Mouse (Mus musculus): Measurements from ENCODE around the gene Clic5.

Gene Clic5

DNA sequence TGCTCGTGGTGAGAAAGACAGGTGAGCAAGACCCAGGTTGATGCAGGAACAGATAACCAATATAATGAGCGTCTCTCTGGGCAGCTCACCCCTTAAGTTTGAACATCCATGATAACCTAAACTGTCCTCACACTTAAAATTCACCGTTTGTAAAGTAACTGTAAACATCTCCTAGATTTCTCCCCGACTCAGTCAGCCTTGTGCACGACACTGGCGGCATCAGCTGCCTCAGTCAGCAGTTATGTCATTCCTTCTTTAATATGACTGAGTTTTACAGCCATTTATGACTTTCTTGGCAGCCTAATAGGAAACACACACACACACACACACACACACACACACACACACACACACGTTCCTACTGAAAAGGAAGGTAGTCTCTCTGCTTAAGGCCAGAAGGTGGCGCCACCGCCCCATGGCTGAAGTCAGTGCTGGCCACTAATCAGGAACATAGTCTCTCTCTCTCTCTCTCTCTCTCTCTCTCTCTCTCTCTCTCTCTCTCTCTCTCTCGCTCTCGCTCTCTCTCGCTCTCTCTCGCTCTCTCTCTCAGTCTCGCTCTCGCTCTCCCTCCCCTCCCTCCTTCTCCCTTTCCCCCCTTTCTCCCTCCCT lies 73.3 kb downstream of the Clic5 start:
- peak; percentile 81 for DNase-seq (ENCODE audit: low read depth, low spot score)

- no peak for DNase-seq (ENCODE audit: low read depth, low spot score)
These were observed 81.7 kb downstream of the Clic5 start for GRCm38 (mm10) chr17:44270043-44270442.

DNA sequence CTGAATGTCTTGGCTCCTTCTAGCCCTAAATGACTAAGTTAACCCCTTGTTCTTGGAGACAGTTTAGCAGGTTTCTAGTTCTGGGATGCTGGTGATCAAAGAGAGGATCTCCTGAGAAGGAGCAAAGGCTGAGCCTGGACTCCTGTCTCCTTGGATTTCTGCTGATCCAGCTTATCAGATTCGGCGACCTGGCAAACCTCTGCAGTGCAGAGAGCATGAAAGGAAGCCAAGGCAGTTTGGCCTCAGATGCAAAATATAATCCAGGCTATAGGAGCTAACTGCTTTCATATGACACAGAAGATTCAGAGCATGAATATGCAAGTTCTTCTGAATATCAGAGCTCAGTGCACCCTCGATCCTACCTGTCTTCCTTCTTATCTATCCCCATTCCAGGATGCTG lies 83.0 kb downstream of the Clic5 start:
- no peak for DNase-seq (ENCODE audit: low read depth, low spot score)

DNA sequence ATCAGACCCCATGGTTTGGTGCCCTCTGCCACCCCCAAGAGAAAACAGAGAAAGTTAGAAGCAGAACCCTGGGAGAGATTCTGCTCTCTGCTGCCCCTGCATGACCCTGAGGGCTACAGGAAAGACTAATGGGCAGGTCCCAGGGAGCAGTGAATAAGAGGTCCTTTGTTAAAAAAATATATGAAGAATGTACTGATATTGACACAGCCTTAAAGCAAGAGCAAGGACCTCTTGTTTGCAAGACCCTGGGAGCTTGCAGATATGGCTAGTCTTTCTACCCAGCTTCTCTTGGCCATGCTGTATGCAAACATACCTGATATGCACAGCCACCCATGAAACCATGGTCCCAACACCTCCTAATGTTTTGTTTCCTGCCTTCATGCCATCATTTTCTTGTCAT lies 86.4 kb downstream of the Clic5 start:
- no peak for DNase-seq (ENCODE audit: low read depth, low spot score)

DNA sequence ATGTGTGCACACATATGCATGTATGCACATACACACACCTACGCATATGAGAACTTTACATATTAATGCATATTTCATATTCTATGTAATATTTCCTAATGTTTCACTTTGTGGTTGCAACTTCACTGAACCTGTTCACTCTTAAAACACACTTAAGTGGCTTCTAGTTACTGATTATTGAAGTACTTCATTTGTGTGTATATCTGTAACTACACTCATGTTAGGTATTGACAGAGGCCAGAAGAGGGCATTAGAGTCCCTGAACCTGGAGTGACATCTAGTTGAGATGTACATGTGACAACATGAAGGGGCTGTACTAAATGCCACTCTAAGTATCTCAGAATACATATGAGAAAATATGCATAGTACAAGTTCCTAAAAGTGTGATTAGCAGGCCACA lies 99.9 kb downstream of the Clic5 start:
- DNase-seq (ENCODE audit: low read depth, low spot score), result no peak

DNA sequence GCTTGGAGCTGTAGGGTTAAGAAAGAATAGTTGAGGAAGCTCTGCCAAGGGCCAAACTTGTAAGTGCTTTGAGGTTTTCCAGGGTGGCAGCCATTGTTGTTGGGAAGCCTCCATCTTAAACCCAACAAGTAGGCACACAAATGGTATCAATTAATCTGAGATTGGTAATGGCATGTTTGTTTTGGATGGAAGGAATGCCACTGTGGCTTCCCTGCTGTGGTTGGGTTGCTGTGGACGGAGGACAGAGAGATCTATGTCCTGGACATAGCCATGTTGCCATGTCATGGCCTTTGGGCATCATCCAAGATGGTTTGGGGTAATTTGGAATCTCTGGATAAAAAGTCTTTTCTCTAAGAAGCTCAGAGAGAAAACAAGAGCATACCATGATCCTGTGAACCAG lies 108.8 kb downstream of the Clic5 start:
- DNase-seq (ENCODE audit: low read depth, low spot score), result no peak

GRCm38 (mm10) chr17:44300236-44300635 lies 111.9 kb downstream of the Clic5 start:
- peak; percentile 84 for DNase-seq (ENCODE audit: low read depth, low spot score)

GRCm38 (mm10) chr17:44300723-44301122 lies 112.3 kb downstream of the Clic5 start:
- DNase-seq (ENCODE audit: low read depth, low spot score), result peak; percentile 94

DNA sequence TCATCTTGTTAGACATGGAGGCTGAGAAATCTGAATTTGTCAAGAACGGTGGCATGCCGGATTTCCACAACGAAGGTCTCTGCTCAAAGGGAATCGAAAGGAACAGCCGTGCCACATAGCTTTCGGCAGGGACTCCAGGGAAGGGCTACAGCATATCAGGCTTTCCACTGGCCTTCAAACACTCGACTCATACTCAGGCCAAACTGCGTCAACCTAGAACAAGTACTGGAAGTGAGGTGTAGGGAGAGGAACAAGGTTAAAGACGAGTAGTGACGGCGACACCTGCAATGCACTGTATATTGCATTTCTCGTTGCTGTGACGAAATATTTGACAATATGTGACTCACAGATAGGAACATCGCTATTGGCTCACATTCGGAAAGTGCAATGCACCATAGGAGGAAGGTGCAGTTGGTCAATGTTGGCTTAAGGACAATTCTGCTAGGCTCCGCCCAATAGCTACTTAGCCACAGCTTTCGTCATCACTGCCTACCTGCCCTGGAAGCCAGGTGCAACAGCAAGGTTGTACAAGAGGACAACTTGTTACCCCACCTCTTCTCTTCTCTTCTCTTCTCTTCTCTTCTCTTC lies 112.9 kb downstream of the Clic5 start:
- DNase-seq (ENCODE audit: low read depth, low spot score), result no peak

DNA sequence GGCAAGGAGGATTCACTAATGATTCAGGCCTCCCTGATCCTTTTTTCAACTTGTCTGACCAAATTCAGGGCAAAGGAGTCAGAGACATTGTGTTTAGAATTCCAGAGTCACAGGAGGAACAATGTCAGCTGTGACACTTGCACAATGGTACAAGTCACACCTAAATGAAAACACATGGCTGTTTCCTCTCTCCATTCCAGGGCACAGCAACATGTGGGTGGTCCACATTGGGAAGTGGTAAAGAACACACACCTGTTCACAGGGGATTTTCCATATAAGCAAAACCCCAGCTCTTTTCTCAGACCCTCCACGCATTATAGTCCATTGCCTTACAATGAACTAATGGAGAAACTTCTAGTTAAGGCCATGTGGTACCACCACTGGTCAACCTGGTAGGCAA lies 115.7 kb downstream of the Clic5 start:
- peak; percentile 73 for DNase-seq (ENCODE audit: low read depth, low spot score)

GRCm38 (mm10) chr17:44309914-44310622 lies 121.7 kb downstream of the Clic5 start:
- DNase-seq (ENCODE audit: low read depth, low spot score), result no peak

GRCm38 (mm10) chr17:44325314-44325713 lies 136.9 kb downstream of the Clic5 start:
- no peak for DNase-seq (ENCODE audit: low read depth, low spot score)

- DNase-seq (ENCODE audit: low read depth, low spot score), result peak; percentile 43
These were observed 139.1 kb downstream of the Clic5 start for GRCm38 (mm10) chr17:44327279-44328146.

GRCm38 (mm10) chr17:44328147-44328482 lies 139.7 kb downstream of the Clic5 start:
- DNase-seq (ENCODE audit: low read depth, low spot score), result no peak

All from forelimb bud, embryonic 11.5 days (tissue).